Mouse (Mus musculus) bone marrow macrophage, adult 2 months (primary cell): ENCODE data around the gene Elovl2.

Source experiments
- CTCF ChIP-seq: IDR thresholded peaks from 2 replicates; pipeline ENCODE4 v1.5.1; 2012; ENCODE audit warnings: low read depth, mild to moderate bottlenecking, low read length, moderate library complexity
- POLR2A ChIP-seq: IDR thresholded peaks from 2 replicates; pipeline ENCODE4 v1.6.1; 2012; ENCODE audit warnings: mild to moderate bottlenecking, low read depth, low read length, borderline replicate concordance

- no peak for TF ChIP-seq CTCF
- no peak for TF ChIP-seq POLR2A
Observed at GRCm38 (mm10) chr13:41251667-41252066, 31.5 kb upstream of the Elovl2 start.
